Mouse (Mus musculus) brain, adult 10 weeks (tissue): Measurements from ENCODE around the gene Dlx1. TPM values are rescaled to one million over a fixed set of nuclear protein-coding genes. Genes with fewer than 3 reads are reported as not detected.

ENCODE experiments used
- polyA plus RNA-seq: library from polyadenylated mRNA; stranded (reverse); fragments of 350-450 nt; fragmentation: Illumina TruSeq; extraction: RNeasy Lipid Tissue Mini Kit (QIAGEN cat#74804); gene quantifications from one replicate; pipeline ENCODE4 v1.2.3, GENCODE M21; 2015; ENCODE audit warnings: low read depth, low replicate concordance

Dlx1 gene
- 9.3 TPM for polyA plus RNA-seq

DNA sequence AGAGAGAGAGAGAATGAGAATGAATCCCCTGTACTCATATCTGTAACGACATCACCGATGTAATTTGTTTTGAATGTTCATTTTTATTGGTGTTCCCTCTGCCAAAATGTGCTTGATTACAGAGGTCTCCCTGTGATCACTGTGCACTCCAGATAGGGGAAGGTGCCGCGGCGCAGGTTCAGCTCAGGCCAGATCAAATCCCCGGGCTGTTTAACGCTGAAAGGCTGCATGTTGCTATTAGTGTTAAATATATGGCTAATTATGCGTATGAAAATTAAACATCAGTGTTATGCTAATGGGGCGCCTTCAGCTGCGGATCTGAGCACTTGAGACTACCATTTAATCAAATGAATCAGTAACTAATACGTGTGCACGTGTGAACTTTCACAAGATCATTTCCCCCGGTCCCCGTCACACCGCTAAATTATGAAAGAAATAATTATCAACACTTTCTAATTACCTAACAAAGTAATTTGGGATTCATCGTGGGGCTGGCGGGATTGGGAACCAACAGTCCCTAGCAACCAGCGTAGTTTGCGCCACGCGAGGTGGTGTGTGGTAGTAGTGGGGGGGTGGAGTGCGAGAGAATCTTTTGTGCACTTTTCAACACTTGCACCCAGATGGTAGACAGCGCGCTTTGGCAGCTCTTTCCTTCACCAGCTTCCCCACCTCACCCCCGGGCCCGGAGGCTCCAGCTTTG is at the start of gene Dlx1:
Gene Dlx1, plus strand, starts transcription at position 100 of the 700 bp plus-strand sequence.

DNA sequence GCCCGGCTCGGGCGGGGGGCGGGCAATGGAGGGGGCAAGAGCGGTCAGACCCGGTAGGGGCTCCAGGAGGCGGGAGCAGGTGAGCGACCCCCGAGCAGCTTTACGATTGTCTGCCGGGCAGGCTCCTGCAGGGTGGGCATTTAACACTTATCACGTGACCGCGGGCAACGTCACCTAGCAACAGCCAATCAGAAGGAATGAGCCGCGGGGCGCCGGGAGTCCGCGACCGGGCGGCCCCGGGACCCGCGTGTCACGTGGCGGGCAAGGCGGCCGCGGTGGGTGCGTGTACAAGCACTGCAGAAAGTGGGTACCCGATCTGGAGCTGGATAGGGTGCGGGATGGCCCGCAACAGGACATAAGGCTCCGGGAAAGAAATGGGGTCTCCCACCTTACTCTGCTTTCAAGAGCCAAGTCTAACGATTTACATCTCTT is 18.7 kb downstream of the Dlx1 start, which contains the start of gene Dlx2:
Gene Dlx2, minus strand, starts transcription at position 115 of the 432 bp plus-strand sequence.

Other genes starting within 250 kb of the Dlx1 start
- gene Slc25a12, start 160.4 kb upstream of the Dlx1 start, polyA plus RNA-seq = 141 TPM
- gene Hat1, start 139.2 kb upstream of the Dlx1 start, polyA plus RNA-seq = 34.8 TPM
- 25.5 TPM for gene Metap1d, start 74.8 kb upstream of the Dlx1 start, polyA plus RNA-seq
- gene Dlx2, start 18.6 kb downstream of the Dlx1 start, polyA plus RNA-seq = 2.9 TPM
- gene Itga6, start 217.5 kb downstream of the Dlx1 start, polyA plus RNA-seq = 21.5 TPM